Mouse (Mus musculus): ENCODE measurements around the gene Rnft2.

The Rnft2 gene

DNA sequence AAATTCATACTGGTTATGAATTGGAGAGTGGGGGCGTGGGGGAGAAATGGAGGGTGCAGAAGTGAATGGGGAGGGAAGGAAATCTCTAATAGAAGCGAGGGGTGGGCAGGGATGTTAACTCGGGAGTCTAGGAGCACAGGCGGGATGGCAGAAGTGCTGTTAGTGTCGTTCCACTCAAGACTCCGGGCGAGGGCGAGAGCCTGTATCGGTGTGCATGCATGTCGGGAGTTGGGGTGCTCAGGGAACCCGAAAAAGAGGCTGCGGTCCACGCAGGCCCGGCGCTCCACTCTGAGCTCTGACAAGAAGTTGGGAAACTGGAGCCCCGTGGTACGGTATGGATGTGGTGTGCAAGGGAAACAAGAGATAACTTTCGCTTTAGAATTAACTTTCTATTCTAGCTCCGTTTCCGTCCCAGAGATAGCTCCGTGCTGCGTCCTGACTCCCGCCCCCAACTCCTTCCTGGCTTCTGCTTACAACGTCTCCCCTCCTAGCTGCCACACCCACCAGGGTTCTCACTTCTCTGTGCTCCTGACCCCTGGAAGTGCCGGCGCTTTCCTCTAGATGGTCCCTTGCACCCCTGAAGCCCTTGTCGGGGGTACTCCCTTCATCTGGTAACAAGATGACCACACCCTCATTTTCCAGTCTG is 72.7 kb downstream of the Rnft2 start:
- DNase-seq (ENCODE audit: low spot score), result no peak

DNA sequence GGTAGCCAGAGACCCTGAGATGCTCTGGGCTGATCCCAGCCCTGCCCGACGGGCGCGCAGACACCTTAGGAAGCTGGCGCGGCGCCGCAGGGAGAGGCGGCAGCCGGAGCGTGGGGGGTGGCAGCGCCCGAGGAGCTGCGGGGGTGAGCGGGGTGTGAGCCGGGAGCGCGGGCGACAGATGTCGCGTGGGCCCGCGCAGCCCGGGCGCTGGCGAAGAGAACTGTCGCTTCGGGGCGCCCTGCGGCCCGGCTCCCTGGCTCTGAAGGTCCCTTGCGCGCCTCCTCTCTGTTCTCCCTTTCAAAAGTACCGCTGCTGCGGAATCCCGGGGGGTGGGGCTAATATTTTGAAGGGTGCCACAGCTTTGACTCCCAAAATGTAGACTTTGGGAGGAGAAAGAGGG is 73.3 kb downstream of the Rnft2 start:
- no peak for DNase-seq (ENCODE audit: low spot score)

DNA sequence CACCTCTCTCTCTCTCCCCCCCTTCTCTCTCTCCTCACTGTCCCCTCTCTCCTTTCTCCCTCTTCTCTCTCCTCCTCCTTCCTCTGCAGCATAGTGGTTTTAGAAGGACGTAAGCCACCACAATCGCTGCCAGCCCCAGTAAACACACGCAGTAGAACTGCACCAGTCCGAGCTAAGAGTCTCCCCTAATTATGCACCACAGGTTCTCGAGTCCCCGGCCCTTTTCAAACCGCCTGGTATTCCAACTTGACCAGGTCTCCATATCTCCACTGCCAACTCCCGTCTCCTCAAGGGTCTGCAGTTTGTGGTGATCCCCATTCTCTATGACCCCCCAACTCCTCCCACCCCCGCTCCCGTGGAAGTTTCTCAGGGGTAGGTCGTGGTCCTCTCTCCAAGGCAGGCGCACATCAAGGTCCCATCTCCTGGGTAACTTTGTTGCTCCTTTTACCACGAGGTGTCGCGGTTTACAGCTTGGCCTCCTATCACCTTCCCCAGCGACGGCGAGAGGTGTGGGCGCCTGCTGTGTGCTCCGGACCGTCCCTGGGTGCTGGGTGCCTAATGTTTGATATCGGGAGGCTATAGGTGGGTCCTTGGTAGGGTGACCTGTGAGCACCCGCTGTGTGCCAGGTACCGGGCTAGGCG is 73.9 kb downstream of the Rnft2 start:
- peak; percentile 43 for DNase-seq (ENCODE audit: low spot score)

DNA sequence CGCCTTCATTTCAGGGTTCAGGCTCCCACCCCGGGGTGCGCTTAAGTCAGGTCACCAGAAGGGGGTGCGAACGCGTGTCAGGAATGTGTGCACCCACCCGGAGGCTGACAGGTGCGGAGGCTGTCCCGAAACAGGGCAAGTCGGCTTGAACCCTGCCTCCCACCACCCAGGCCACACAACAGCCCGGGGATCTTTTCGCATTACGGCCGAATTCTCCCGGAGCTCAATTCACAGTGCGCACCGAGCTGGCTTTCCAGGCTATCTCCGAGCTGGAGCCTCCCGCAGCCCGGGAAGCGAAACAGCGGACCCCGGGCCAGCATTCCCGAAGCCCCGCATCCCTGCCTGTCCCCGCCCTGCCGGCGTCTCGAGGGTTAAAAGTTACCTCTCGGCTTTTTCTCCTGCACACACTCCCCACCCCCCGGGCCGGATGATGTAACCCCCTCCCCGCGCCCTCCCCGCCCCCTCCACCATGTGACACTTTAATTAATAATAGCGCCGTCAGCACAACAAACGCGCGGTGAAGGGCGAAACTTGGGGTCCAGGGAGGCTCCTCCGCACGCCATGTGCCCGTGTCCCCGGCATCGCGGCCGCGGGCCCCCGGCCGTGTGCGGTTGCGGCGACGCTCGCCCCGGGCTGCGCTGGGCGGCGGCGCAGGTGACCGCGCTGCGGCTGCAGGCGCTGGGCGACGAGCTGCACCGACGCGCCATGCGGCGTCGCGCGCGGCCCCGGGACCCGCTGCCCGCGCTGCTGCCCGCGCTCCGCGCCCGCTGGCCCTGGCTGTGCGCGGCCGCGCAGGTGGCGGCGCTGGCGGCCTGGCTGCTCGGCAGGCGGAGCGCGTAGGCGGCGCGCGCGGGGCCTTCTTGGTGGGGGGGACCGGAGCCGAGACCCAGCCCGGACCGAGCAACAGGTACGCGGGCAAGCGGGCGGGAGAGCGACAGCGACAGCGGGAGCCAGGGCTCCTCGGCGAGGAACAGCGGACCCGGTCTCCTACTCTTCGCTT is 75.4 kb downstream of the Rnft2 start:
- peak; percentile 77 for DNase-seq (ENCODE audit: low spot score)

DNA sequence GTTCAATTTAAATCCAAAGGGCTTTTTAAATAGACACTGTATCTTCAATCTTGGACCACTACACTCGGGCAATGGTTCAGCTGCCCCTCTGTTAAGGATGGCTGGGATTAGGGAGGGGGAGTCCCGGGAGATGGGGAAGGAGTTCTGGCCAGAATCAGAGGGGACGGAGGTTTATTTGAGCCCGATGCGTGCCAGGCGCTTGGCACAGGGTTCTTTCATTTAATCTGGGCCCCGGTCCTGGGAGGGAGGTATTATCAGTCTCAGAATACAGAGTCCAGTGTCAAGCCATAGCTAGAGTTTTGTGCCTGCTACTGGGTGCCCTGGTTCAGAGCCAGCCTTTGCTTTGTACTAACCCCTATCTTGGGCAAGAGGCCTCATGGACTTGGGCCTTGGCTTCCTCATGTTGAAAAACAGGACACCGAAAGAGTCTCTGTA is 77.3 kb downstream of the Rnft2 start:
- DNase-seq (ENCODE audit: low spot score), result no peak

DNA sequence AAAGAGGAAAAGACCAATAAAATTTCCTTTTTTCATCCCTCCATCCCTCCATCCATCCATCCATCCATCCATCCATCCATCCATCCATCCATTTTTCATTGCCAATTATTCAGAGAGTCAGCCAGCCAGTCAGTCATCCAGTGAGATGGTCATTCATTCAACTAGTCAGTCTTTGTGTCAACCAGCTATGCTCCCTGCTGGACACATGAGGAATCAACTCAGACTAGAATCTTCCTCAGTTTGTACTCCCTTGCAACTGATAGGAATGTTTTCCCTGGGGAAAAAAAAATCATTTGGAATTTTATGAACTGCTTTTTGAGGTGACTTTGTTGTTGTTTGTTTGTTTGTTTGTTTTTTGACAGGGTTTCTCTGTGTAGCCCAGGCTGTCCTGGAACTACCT is 79.5 kb downstream of the Rnft2 start:
- DNase-seq (ENCODE audit: low spot score), result peak; percentile 45

DNA sequence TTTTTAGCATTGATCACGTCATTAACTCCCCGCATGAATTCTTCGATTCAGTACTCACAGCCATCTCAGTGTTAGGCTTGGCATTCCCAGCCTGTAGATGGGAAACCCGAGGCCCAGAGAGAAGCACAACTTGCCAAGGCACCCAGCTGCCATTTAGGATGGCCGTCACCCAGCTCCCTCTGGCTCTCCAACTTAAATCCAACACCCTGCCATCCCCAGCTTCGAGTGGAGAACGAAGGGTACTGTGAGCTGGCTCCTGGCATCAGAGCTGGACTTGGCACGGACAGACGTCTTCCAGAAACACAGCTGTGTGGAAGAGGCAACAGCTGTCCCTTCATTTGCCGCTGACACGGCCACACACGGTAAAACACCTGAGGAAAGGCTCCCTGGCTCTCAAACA is 80.3 kb downstream of the Rnft2 start, which contains the start of gene Hrk:
Gene Hrk (plus strand): TSS at position 68 of the 400 bp plus-strand sequence.
- DNase-seq (ENCODE audit: low spot score), result no peak

GRCm38 (mm10) chr5:118160691-118161090 is 84.2 kb downstream of the Rnft2 start:
- no peak for DNase-seq (ENCODE audit: low spot score)

DNA sequence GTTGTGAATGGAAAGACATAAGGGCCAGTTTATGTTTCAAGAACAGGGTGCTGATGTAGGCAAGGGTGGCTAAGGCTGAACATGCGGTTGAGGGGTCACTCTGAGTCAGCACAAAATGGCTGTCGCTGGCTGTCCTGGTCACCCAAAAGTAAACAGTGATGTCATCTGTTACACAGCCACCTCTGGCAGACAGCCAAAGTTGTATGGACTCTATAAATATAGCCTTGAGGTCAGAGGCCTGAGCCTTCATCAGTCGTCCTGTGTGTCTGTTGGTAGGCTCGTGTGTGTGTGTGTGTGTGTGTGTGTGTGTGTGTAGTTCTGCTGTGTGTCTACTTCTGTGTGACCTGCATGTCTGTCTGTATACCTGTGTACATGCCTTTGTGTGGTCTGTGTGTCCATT is 87.9 kb downstream of the Rnft2 start:
- peak; percentile 87 for DNase-seq (ENCODE audit: low spot score)

DNA sequence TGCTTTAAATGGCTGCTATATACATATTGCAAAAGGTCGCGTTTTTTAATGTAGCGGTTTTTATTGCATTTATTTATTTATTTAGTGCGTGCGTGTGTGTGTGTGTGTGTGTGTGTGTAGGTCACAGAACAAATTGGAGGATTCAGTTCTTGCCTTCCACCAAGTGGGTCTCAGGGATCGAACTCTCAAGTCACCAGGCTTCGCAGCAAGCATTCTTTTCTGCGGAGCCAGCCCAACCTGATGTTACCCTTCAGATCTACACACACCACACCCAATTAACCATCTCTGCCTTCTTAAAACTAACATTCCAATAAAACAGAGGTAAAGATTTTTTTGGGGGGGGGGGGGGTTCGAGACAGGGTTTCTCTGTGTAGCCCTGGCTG is 89.4 kb downstream of the Rnft2 start:
- no peak for DNase-seq (ENCODE audit: low spot score)

DNA sequence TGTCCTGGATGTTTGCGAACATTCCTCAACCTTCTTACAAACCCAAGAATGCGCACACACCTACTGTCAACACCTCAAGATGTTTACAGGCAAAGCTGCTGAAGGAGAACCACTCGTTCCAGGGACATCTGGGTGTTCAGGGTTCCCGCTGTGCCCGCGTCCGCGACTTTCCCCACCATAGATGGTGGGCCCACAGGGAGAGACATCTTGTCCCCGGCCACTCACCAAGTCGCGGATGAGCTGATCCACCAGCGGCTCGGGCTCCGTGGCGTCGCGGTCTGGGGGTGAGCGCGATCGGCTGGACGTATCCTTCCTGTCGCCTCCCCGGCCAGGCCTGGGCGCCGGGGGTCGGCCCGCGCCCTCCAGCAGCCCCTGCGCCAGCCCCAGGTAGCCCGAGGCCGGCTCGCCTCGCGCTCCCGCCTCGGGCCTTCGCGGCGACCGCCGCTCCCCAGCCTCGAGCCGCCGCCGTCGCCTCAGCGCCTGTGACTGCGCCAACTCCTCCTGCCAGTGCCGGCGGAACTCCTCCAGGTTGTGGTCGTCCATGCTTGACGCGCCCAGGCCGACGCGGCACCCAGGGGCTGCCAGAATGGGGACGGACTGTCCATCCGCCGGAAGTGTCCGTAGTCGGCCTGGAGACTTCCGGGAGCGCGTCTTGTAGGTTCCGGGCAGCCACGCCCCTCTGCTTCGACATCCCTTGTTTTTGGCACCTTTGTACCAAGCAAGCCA is 89.9 kb downstream of the Rnft2 start, which contains the start of gene Fbxw8:
Gene Fbxw8 (minus strand): TSS at position 626 of the 726 bp plus-strand sequence.
- DNase-seq (ENCODE audit: low spot score), result peak; percentile 96

GRCm38 (mm10) chr5:118149711-118150110 is 95.2 kb downstream of the Rnft2 start:
- DNase-seq (ENCODE audit: low spot score), result no peak

- peak; percentile 85 for DNase-seq (ENCODE audit: low spot score)
These were observed 97.7 kb downstream of the Rnft2 start for GRCm38 (mm10) chr5:118147264-118147663.

DNA sequence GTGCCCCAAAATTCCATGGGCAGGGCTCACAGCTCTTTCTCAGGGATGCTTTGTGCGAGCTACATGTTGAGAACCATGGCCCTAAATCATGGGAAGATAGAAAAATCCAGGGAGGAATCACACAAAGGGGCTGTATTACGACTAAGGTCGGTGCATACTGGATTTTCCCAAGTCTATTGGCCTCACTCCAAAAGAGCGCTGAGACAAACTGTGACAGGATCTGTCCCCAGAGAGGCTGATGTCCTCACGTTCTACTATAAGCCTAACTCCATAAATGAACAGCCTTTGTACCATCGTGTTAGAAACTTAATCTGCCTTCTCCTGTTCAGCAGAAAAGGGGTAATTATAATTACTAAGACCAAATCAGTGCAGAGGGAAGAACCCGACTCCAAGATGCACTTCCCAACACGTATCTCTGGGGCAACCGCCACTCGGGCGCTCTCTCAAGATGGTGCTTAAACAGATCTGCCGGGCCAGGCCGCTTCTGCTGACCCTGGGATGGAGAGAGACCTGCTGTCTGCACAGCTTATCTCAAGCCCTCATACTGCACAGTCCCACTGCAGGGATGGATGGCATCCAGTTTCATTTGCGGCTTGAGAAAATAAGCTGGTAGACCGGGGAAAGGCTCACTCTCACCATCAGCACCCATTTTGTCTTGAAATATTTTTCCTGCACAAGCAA is 98.8 kb downstream of the Rnft2 start:
- DNase-seq (ENCODE audit: low spot score), result peak; percentile 58

DNA sequence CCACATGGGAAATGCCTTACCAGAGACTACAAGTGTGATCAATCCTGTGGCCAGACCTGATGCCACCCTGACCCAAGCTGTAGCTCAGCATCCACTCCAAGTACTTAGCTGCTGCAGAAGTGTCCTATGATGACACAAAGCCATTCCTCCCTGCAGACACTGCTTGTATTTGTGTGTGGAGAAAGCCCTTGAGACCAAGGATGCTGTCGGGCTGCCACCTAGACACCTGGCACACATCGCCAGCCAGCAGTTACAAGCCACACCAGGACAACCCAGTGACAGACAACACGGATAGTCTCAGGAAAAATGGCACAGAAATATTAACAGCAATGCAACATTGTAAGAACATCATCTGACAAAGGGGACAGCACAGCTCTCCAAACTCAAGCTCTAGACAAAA is 99.5 kb downstream of the Rnft2 start:
- no peak for DNase-seq (ENCODE audit: low spot score)

- no peak for DNase-seq (ENCODE audit: low spot score)
These were observed 100.1 kb downstream of the Rnft2 start for GRCm38 (mm10) chr5:118144770-118145169.

GRCm38 (mm10) chr5:118144327-118144726 is 100.6 kb downstream of the Rnft2 start:
- DNase-seq (ENCODE audit: low spot score), result no peak

DNA sequence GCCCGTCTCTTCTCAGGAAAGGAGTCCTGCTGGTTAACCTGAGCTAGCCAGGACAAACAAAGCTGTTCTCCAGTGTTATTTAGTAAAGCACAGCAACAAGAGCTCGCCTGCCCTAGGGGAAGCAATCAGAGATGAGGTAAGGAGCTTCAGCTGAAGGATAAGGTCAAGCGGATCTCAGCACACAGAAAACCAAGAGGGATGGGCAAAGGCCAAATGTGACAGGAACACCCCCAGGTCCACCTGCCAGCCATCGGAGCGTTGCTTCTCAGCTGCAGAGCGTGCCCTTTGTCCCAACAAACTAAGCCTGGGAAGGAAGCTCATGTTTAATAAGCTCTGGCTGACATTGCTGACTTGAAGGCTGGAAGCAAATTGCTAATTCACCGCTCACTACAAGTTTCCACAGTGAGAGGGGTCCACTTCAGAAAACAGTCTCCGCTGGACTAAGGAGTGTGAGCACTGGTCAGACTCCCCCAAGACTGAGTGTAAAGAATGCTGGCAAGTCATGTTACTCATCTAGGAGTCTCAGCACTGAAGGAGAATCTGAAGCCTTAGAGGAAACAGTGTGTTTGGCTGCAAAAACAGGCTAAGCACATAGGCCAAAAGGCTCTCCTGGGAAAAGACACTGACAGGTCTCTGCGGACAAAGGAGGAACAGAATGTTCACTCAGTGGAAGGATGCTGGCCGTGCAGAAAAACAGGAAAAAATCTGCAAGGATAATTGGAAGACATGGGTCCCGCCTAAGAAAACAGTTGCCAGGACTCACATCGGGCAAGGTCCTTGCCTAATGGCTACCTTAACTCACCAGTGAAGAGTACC is 101.5 kb downstream of the Rnft2 start:
- DNase-seq (ENCODE audit: low spot score), result no peak

GRCm38 (mm10) chr5:118142471-118142870 is 102.4 kb downstream of the Rnft2 start:
- no peak for DNase-seq (ENCODE audit: low spot score)
